9 mouse cellular contexts compared by ENCODE assay signal in the genomic region with DNA sequence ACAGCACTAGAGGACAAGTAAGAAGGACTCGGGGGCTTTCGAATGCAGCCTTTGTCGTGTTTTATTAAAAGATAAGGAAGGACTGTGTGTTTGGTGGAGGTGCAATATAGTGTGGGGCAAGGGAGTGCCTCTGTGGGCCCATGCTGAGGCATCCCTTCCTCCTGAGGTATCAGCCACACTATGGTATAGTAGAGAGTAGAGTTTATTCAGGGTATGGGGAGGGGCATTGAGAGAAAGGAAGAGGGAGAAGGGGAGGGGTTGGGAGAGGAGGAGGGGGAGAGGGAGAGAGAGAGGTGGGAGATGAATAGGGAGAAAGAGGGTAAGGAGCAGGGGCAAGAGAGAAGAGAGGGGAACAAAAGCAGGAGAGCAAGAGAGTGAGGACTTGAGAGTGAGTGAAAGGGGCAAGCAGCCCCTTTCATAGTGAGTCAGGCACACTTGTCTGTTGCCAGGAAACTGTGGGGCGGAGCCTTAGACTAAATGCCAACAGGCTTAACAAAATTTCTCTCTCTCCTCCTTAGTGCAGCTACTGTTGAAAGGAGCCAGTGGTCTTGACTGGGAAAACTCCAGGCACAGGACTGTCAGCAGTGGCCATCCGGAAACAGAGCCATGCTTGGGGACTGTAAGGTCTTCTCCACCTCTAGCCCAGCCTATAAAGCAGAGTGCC.
DNase-seq lines count a peak whose midpoint lies in the region; ATAC-seq lines count a peak whose summit lies in the region.
"Had no signal": no experiment of that assay in that cellular context is flagged by ENCODE, and none has a peak within 500 bp of the region (broad histone marks: within the 10 kb centered on the region; RNA-seq: fewer than 3 reads in every experiment).

No protein-coding gene starts in this region.

- no peak overlapping the region for H3K4me3 ChIP-seq in kidney, embryonic 16.5 days (ENCODE audit: low read length)
- no peak overlapping the region for H3K4me3 ChIP-seq in kidney, embryonic 15.5 days (replicated peaks)
- H3K4me3 ChIP-seq in embryonic facial prominence, embryonic 12.5 days = no peak overlapping the region
- no peak overlapping the region for H3K4me3 ChIP-seq in hindbrain, embryonic 11.5 days (ENCODE audit: low read depth, low read length)
- no peak overlapping the region for H3K4me3 ChIP-seq in neural tube, embryonic 12.5 days
- no peak overlapping the region for H3K4me3 ChIP-seq in liver, embryonic 12.5 days

- H3K27me3 ChIP-seq in kidney, embryonic 16.5 days (ENCODE audit: insufficient read depth, low read length) = no peaks in the 10 kb centered on the region
- H3K27me3 ChIP-seq in kidney, embryonic 15.5 days = no peaks in the 10 kb centered on the region
- H3K27me3 ChIP-seq in embryonic facial prominence, embryonic 12.5 days = no peaks in the 10 kb centered on the region
- no peaks in the 10 kb centered on the region for H3K27me3 ChIP-seq in hindbrain, embryonic 11.5 days (ENCODE audit: control insufficient read depth, insufficient read depth, low read length)
- no peaks in the 10 kb centered on the region for H3K27me3 ChIP-seq in neural tube, embryonic 12.5 days (replicated peaks)
- H3K27me3 ChIP-seq in liver, embryonic 12.5 days (replicated peaks) = no peaks in the 10 kb centered on the region

- 0 out of 2 replicates have a peak, but pooled peaks cover 5% of the 10 kb centered on the region for H3K9me3 ChIP-seq in kidney, embryonic 16.5 days (ENCODE audit: low read length)
- no peaks in the 10 kb centered on the region for H3K9me3 ChIP-seq in kidney, embryonic 15.5 days (replicated peaks)
- no peaks in the 10 kb centered on the region for H3K9me3 ChIP-seq in embryonic facial prominence, embryonic 12.5 days
- H3K9me3 ChIP-seq in hindbrain, embryonic 11.5 days (ENCODE audit: control insufficient read depth, low read length) = no peaks in the 10 kb centered on the region
- H3K9me3 ChIP-seq in neural tube, embryonic 12.5 days = no peaks in the 10 kb centered on the region
- H3K9me3 ChIP-seq in liver, embryonic 12.5 days (replicated peaks) = no peaks in the 10 kb centered on the region

- H3K27ac ChIP-seq in kidney, embryonic 16.5 days (ENCODE audit: low read length) = no peak overlapping the region
- H3K27ac ChIP-seq in kidney, embryonic 15.5 days = no peak overlapping the region
- no peak overlapping the region for H3K27ac ChIP-seq in embryonic facial prominence, embryonic 12.5 days
- H3K27ac ChIP-seq in hindbrain, embryonic 11.5 days (ENCODE audit: low read depth, low read length) = no peak overlapping the region
- H3K27ac ChIP-seq in neural tube, embryonic 12.5 days = no peak overlapping the region
- no peak overlapping the region for H3K27ac ChIP-seq in liver, embryonic 12.5 days

- H3K36me3 ChIP-seq in kidney, embryonic 16.5 days (ENCODE audit: insufficient read depth, low read length) = no peaks in the 10 kb centered on the region
- H3K36me3 ChIP-seq in kidney, embryonic 15.5 days = no peaks in the 10 kb centered on the region
- H3K36me3 ChIP-seq in embryonic facial prominence, embryonic 12.5 days = no peaks in the 10 kb centered on the region
- no peaks in the 10 kb centered on the region for H3K36me3 ChIP-seq in hindbrain, embryonic 11.5 days (ENCODE audit: control insufficient read depth, insufficient read depth, low read length)
- no peaks in the 10 kb centered on the region for H3K36me3 ChIP-seq in neural tube, embryonic 12.5 days
- no peaks in the 10 kb centered on the region for H3K36me3 ChIP-seq in liver, embryonic 12.5 days

- H3K9ac ChIP-seq in kidney, embryonic 16.5 days (replicated peaks; ENCODE audit: low read length) = no peak overlapping the region
- H3K9ac ChIP-seq in kidney, embryonic 15.5 days = no peak overlapping the region
- H3K9ac ChIP-seq in embryonic facial prominence, embryonic 12.5 days = no peak overlapping the region
- H3K9ac ChIP-seq in hindbrain, embryonic 11.5 days (ENCODE audit: low read depth, low read length) = no peak overlapping the region
- no peak overlapping the region for H3K9ac ChIP-seq in neural tube, embryonic 12.5 days
- H3K9ac ChIP-seq in liver, embryonic 12.5 days = no peak overlapping the region

- DNase-seq in hindbrain, embryonic 11.5 days (ENCODE audit: low spot score) = peak; percentile 51
- DNase-seq in cerebellum, adult 11 months = no peak
- DNase-seq: kidney, postnatal 36 days; liver had no signal

- WGBS in kidney, embryonic 16.5 days = 80% methylated on average over 5 of the region's 5 CpGs
- WGBS in kidney, embryonic 15.5 days = 79% methylated on average over 5 of the region's 5 CpGs
- 65% methylated on average over 5 of the region's 5 CpGs for WGBS in embryonic facial prominence, embryonic 12.5 days
- 67% methylated on average over 5 of the region's 5 CpGs for WGBS in hindbrain, embryonic 11.5 days
- 73% methylated on average over 5 of the region's 5 CpGs for WGBS in neural tube, embryonic 12.5 days
- WGBS in liver, embryonic 12.5 days (ENCODE audit: insufficient replicate concordance) = 73% methylated on average over 5 of the region's 5 CpGs

- peaks cover 4% of the 10 kb centered on the region; the same call in 1 of the 2 replicates for H3K4me1 ChIP-seq in kidney, embryonic 16.5 days (ENCODE audit: insufficient read depth, low read length)
- H3K4me1 ChIP-seq in kidney, embryonic 15.5 days = peaks cover 6% of the 10 kb centered on the region; the same call in 1 of the 2 replicates
- peaks cover 7% of the 10 kb centered on the region for H3K4me1 ChIP-seq in embryonic facial prominence, embryonic 12.5 days
- H3K4me1 ChIP-seq in hindbrain, embryonic 11.5 days (replicated peaks; ENCODE audit: control insufficient read depth, insufficient read depth, low read length) = no peaks in the 10 kb centered on the region
- H3K4me1 ChIP-seq in neural tube, embryonic 12.5 days = peaks cover 14% of the 10 kb centered on the region
- H3K4me1 ChIP-seq in liver, embryonic 12.5 days = no peaks in the 10 kb centered on the region

- no peak overlapping the region for H3K4me2 ChIP-seq in kidney, embryonic 16.5 days (replicated peaks; ENCODE audit: low read depth, low read length)
- H3K4me2 ChIP-seq in kidney, embryonic 15.5 days = no peak overlapping the region
- no peak overlapping the region for H3K4me2 ChIP-seq in embryonic facial prominence, embryonic 12.5 days (replicated peaks)
- H3K4me2 ChIP-seq in hindbrain, embryonic 11.5 days (replicated peaks; ENCODE audit: low read depth, low read length) = no peak overlapping the region
- 0 out of 2 replicates have a peak overlapping the region, but pooled peaks have one; percentile 16 for H3K4me2 ChIP-seq in neural tube, embryonic 12.5 days (replicated peaks)
- H3K4me2 ChIP-seq in liver, embryonic 12.5 days = no peak overlapping the region

- ATAC-seq in kidney, embryonic 16.5 days (ENCODE audit: low FRiP score, low TSS enrichment) = 0 out of 2 replicates have a peak, but pooled peaks have one; percentile 35
- ATAC-seq in kidney, embryonic 15.5 days (replicated peaks; ENCODE audit: low FRiP score) = no peak
- ATAC-seq in embryonic facial prominence, embryonic 12.5 days (ENCODE audit: insufficient number of reproducible peaks, insufficient read depth, low FRiP score, low TSS enrichment) = 0 out of 2 replicates have a peak, but pooled peaks have one; percentile 28
- peak; percentile 92 for ATAC-seq in hindbrain, embryonic 11.5 days (ENCODE audit: low FRiP score)
- peak; percentile 87 for ATAC-seq in neural tube, embryonic 12.5 days (ENCODE audit: low FRiP score, low read depth)
- ATAC-seq in liver, embryonic 12.5 days = no peak

Comparison
In these comparisons a context has a peak if more than half of its experiments do, and no peak if none do; other contexts are left out.
1. ATAC-seq: peak in kidney, embryonic 16.5 days (single experiment), embryonic facial prominence, embryonic 12.5 days (single experiment), hindbrain, embryonic 11.5 days (single experiment) and neural tube, embryonic 12.5 days (single experiment); none in kidney, embryonic 15.5 days (single experiment) and liver, embryonic 12.5 days (single experiment).